Mouse (Mus musculus) heart, embryonic 11.5 days (tissue): Measurements from ENCODE around the gene Krtap19-1. TPM values are rescaled to one million over a fixed set of nuclear protein-coding genes. Genes with fewer than 3 reads are reported as not detected.

ENCODE experiments used
- ATAC-seq: fragments of 200-750 bp; cut with Nextera tagmentation; replicated peaks from 2 replicates; pipeline ENCODE4 v1.8.0; 2017; ENCODE audit warnings: moderate library complexity; ENCODE audit not compliant: insufficient number of reproducible peaks, low FRiP score, low TSS enrichment
- H3K27ac ChIP-seq: fragments of 300-500 bp; sonication (generic); 2 replicates; pipeline ENCODE4 v1.5.1; 2014; ENCODE audit warnings: mild to moderate bottlenecking, low read depth, low read length
- H3K27me3 ChIP-seq: fragments of 300-500 bp; sonication (generic); 2 replicates; pipeline ENCODE4 v1.6.1; 2014; ENCODE audit warnings: mild to moderate bottlenecking, low read length, mixed read lengths; ENCODE audit not compliant: control insufficient read depth, insufficient read depth
- H3K36me3 ChIP-seq: fragments of 300-500 bp; sonication (generic); 2 replicates; pipeline ENCODE4 v1.6.1; 2014; ENCODE audit warnings: mild to moderate bottlenecking, low read length, moderate library complexity, mixed read lengths; ENCODE audit not compliant: control insufficient read depth, insufficient read depth
- H3K4me1 ChIP-seq: fragments of 300-500 bp; sonication (generic); 2 replicates; pipeline ENCODE4 v1.6.1; 2014; ENCODE audit warnings: low read length; ENCODE audit not compliant: control insufficient read depth, insufficient read depth
- H3K4me2 ChIP-seq: fragments of 300-500 bp; sonication (generic); 2 replicates; pipeline ENCODE4 v1.6.1; 2014; ENCODE audit warnings: mild to moderate bottlenecking, moderate library complexity
- H3K4me3 ChIP-seq: fragments of 300-500 bp; sonication (generic); 2 replicates; pipeline ENCODE4 v1.5.1; 2014; ENCODE audit warnings: low read depth, low read length
- H3K9ac ChIP-seq: fragments of 300-500 bp; sonication (generic); 2 replicates; pipeline ENCODE4 v1.6.1; 2014; ENCODE audit warnings: mild to moderate bottlenecking, low read depth, low read length, moderate library complexity
- H3K9me3 ChIP-seq: fragments of 300-500 bp; sonication (generic); replicated peaks from 2 replicates; pipeline ENCODE4 v1.6.1; 2016; ENCODE audit warnings: low read length; ENCODE audit not compliant: control insufficient read depth
- WGBS: fragments of 180-500 bp; shearing (Covaris S2); extraction: QIAGEN DNeasy Blood & Tissue Kit; methylation state at CpG from one replicate; pipeline ENCODE4 v1.1.7; 2014; ENCODE audit not compliant: insufficient replicate concordance; 5-methylcytosine and 5-hydroxymethylcytosine counted together
- polyA plus RNA-seq: library from polyadenylated mRNA; unstranded; fragments of >200 nt; fragmentation: Nextera tagmentation; extraction: Ambion mirVana; gene quantifications from 2 replicates; pipeline ENCODE4 v1.2.1, GENCODE M21; 2014

The Krtap19-1 gene
- polyA plus RNA-seq, 1 experiment from 2014 or later = not detected

GRCm38 (mm10) chr16:88847363-88847762, 21.8 kb downstream of the Krtap19-1 start:
- no peak overlapping the region for H3K27ac ChIP-seq
- no peaks in the 10 kb centered on the region for H3K9me3 ChIP-seq
- no peaks in the 10 kb centered on the region for H3K36me3 ChIP-seq
- no peaks in the 10 kb centered on the region for H3K27me3 ChIP-seq
- no peak overlapping the region for H3K4me2 ChIP-seq
- no peak for ATAC-seq
- no peak overlapping the region for H3K9ac ChIP-seq
- WGBS = 80% methylated on average over 1 of the region's 1 CpGs
- no peak overlapping the region for H3K4me3 ChIP-seq
- no peaks in the 10 kb centered on the region for H3K4me1 ChIP-seq

- Histone ChIP-seq H3K27ac (no peak overlapping the region), H3K4me3 (no peak overlapping the region), H3K4me2 (no peak overlapping the region), H3K27me3 (no peaks in the 10 kb centered on the region), H3K9me3 (no peaks in the 10 kb centered on the region), H3K36me3 (no peaks in the 10 kb centered on the region), H3K9ac (no peak overlapping the region), H3K4me1 (no peaks in the 10 kb centered on the region)
- 70% methylated on average over 3 of the region's 3 CpGs for WGBS
- no peak for ATAC-seq
These were observed 42.2 kb downstream of the Krtap19-1 start for GRCm38 (mm10) chr16:88826978-88827377.

- no peak for ATAC-seq
These were observed 43.0 kb downstream of the Krtap19-1 start, which contains the start of gene Krtap14 for GRCm38 (mm10) chr16:88826095-88826652. Gene Krtap14, minus strand, starts transcription at chr16:88826145.

GRCm38 (mm10) chr16:88823736-88824135, 45.5 kb downstream of the Krtap19-1 start:
- no peak for ATAC-seq
- Histone ChIP-seq H3K27me3 (no peaks in the 10 kb centered on the region), H3K27ac (no peak overlapping the region), H3K4me2 (no peak overlapping the region), H3K4me1 (no peaks in the 10 kb centered on the region), H3K4me3 (no peak overlapping the region), H3K9me3 (no peaks in the 10 kb centered on the region), H3K9ac (no peak overlapping the region), H3K36me3 (no peaks in the 10 kb centered on the region)
- 73% methylated on average over 3 of the region's 3 CpGs for WGBS

More at GRCm38 (mm10) chr16:88826095-88826652, 43.0 kb downstream of the Krtap19-1 start, which contains the start of gene Krtap14:
- Histone ChIP-seq H3K4me2 (no peak within 1 kb of the TSS), H3K4me3 (no peak within 1 kb of the TSS), H3K9me3 (no peaks in the 10 kb centered on the region), H3K36me3 (no peaks in the 10 kb centered on the region), H3K27me3 (no peaks in the 10 kb centered on the region), H3K27ac (no peak within 1 kb of the TSS), H3K4me1 (no peaks in the 10 kb centered on the region), H3K9ac (no peak within 1 kb of the TSS)
- 76% methylated on average over 9 of the region's 9 CpGs for WGBS

GRCm38 (mm10) chr16:88820066-88820465, 49.1 kb downstream of the Krtap19-1 start, which contains the start of gene Krtap15:
Gene Krtap15, plus strand, starts transcription at chr16:88820215.
- Histone ChIP-seq H3K9ac (no peak within 1 kb of the TSS), H3K4me1 (no peaks in the 10 kb centered on the region), H3K36me3 (no peaks in the 10 kb centered on the region), H3K4me2 (no peak within 1 kb of the TSS), H3K27me3 (no peaks in the 10 kb centered on the region), H3K27ac (no peak within 1 kb of the TSS), H3K4me3 (no peak within 1 kb of the TSS), H3K9me3 (no peaks in the 10 kb centered on the region)
- WGBS = 77% methylated on average over 3 of the region's 3 CpGs
- no peak for ATAC-seq

Other genes starting within 250 kb of the Krtap19-1 start
- gene 2310079G19Rik, start 241.7 kb downstream of the Krtap19-1 start, polyA plus RNA-seq = not detected in 2 replicates
- gene Krtap26-1, start 221.6 kb downstream of the Krtap19-1 start, polyA plus RNA-seq = not detected in 2 replicates
- gene Krtap27-1, start 197.7 kb downstream of the Krtap19-1 start, polyA plus RNA-seq = not detected in 2 replicates
- gene 2310061N02Rik, start 161.4 kb downstream of the Krtap19-1 start, polyA plus RNA-seq = not detected in 2 replicates
- not detected in 2 replicates for gene Krtap13-1, start 140.5 kb downstream of the Krtap19-1 start, polyA plus RNA-seq
- not detected in 2 replicates for gene Krtap13, start 117.8 kb downstream of the Krtap19-1 start, polyA plus RNA-seq
- not detected in 2 replicates for gene 2310034C09Rik, start 110.6 kb downstream of the Krtap19-1 start, polyA plus RNA-seq
- gene 2310057N15Rik, start 95.2 kb downstream of the Krtap19-1 start, polyA plus RNA-seq = not detected in 2 replicates
- gene Gm5965, start 91.5 kb downstream of the Krtap19-1 start, polyA plus RNA-seq = not detected in 2 replicates
- not detected in 2 replicates for gene Gm20741, start 57.2 kb downstream of the Krtap19-1 start, polyA plus RNA-seq
- gene Krtap15, start 49.2 kb downstream of the Krtap19-1 start, polyA plus RNA-seq = not detected in 2 replicates
- gene Krtap14, start 43.3 kb downstream of the Krtap19-1 start, polyA plus RNA-seq = not detected in 2 replicates
- not detected in 2 replicates for gene Krtap19-2, start 4.9 kb upstream of the Krtap19-1 start, polyA plus RNA-seq
- gene Krtap19-3, start 8.6 kb upstream of the Krtap19-1 start, polyA plus RNA-seq = not detected in 2 replicates
- gene Krtap19-4, start 15.7 kb upstream of the Krtap19-1 start, polyA plus RNA-seq = not detected in 2 replicates
- not detected in 2 replicates for gene Krtap19-5, start 27.0 kb upstream of the Krtap19-1 start, polyA plus RNA-seq
- gene Krtap19-9b, start 62.9 kb upstream of the Krtap19-1 start, polyA plus RNA-seq = not detected in 2 replicates
- gene Krtap16-3, start 93.5 kb upstream of the Krtap19-1 start, polyA plus RNA-seq = not detected in 2 replicates
- not detected in 2 replicates for gene Krtap22-2, start 141.3 kb upstream of the Krtap19-1 start, polyA plus RNA-seq
- not detected in 2 replicates for gene Gm10229, start 145.9 kb upstream of the Krtap19-1 start, polyA plus RNA-seq
- gene Krtap6-1, start 162.3 kb upstream of the Krtap19-1 start, polyA plus RNA-seq = not detected in 2 replicates
- not detected in 2 replicates for gene Gm10228, start 172.1 kb upstream of the Krtap19-1 start, polyA plus RNA-seq
- not detected in 2 replicates for gene Krtap6-5, start 178.5 kb upstream of the Krtap19-1 start, polyA plus RNA-seq
- not detected in 2 replicates for gene 1110025L11Rik, start 194.6 kb upstream of the Krtap19-1 start, polyA plus RNA-seq
- gene Krtap6-3, start 214.6 kb upstream of the Krtap19-1 start, polyA plus RNA-seq = not detected in 2 replicates